Mouse (Mus musculus): ENCODE results near the gene Supt5. TPM values are rescaled to one million over a fixed set of nuclear protein-coding genes. Genes with fewer than 3 reads are reported as not detected.

The Supt5 gene
- polyA plus RNA-seq, 1 experiment from 2014 or later: 112 TPM

- 64% methylated on average over 7 of the region's 7 CpGs for WGBS
- Histone ChIP-seq H3K4me3 (no peak overlapping the region), H3K4me1 (peaks cover 20% of the 10 kb centered on the region), H3K4me2 (no peak overlapping the region), H3K27me3 (replicated peaks) (no peaks in the 10 kb centered on the region), H3K36me3 (replicated peaks) (no peaks in the 10 kb centered on the region), H3K27ac (no peak overlapping the region), H3K9ac (no peak overlapping the region), H3K9me3 (no peaks in the 10 kb centered on the region)
- ATAC-seq (replicated peaks): no peak
These were observed 2.8 kb upstream of the Supt5 start for GRCm38 (mm10) chr7:28341381-28341780.

- Histone ChIP-seq H3K27me3 (replicated peaks) (no peaks in the 10 kb centered on the region), H3K4me2 (peak overlapping the region; percentile 79), H3K9ac (peak overlapping the region; percentile 49; the same call in 1 of the 2 replicates), H3K9me3 (no peaks in the 10 kb centered on the region), H3K4me3 (peak overlapping the region; percentile 66), H3K36me3 (replicated peaks) (no peaks in the 10 kb centered on the region), H3K4me1 (peaks cover 28% of the 10 kb centered on the region), H3K27ac (peak overlapping the region; percentile 87)
- ATAC-seq (replicated peaks): 0 out of 2 replicates have a peak, but pooled peaks have one; percentile 2
- 79% methylated on average over 19 of the region's 19 CpGs for WGBS
These were observed 819 bp upstream of the Supt5 start for GRCm38 (mm10) chr7:28339213-28339917.

- no peaks in the 10 kb centered on the region for H3K9me3 ChIP-seq
- H3K27ac ChIP-seq: no peak overlapping the region
- WGBS: 94% methylated on average over 2 of the region's 2 CpGs
- H3K27me3 ChIP-seq (replicated peaks): no peaks in the 10 kb centered on the region
- peaks cover 8% of the 10 kb centered on the region; the same call in 1 of the 2 replicates for H3K36me3 ChIP-seq (replicated peaks)
- H3K4me3 ChIP-seq: no peak overlapping the region
- peaks cover 28% of the 10 kb centered on the region for H3K4me1 ChIP-seq
- no peak overlapping the region for H3K4me2 ChIP-seq
- no peak overlapping the region for H3K9ac ChIP-seq
- no peak for ATAC-seq (replicated peaks)
These were observed 3.1 kb downstream of the Supt5 start for GRCm38 (mm10) chr7:28335471-28335870.

- H3K9me3 ChIP-seq: no peaks in the 10 kb centered on the region
- H3K9ac ChIP-seq: no peak overlapping the region
- H3K27me3 ChIP-seq (replicated peaks): no peaks in the 10 kb centered on the region
- H3K27ac ChIP-seq: no peak overlapping the region
- H3K36me3 ChIP-seq (replicated peaks): peaks cover 10% of the 10 kb centered on the region
- no peak overlapping the region for H3K4me2 ChIP-seq
- H3K4me1 ChIP-seq: peaks cover 28% of the 10 kb centered on the region
- no peak for ATAC-seq (replicated peaks)
- 94% methylated on average over 4 of the region's 4 CpGs for WGBS
- H3K4me3 ChIP-seq: no peak overlapping the region
These were observed 4.0 kb downstream of the Supt5 start for GRCm38 (mm10) chr7:28334534-28334933.

- H3K36me3 ChIP-seq (replicated peaks): peaks cover 56% of the 10 kb centered on the region
- no peak for ATAC-seq (replicated peaks)
- WGBS: 93% methylated on average over 2 of the region's 2 CpGs
These were observed 10.3 kb downstream of the Supt5 start for GRCm38 (mm10) chr7:28328260-28328659.

GRCm38 (mm10) chr7:28326457-28326856, 12.1 kb downstream of the Supt5 start:
- Histone ChIP-seq H3K36me3 (replicated peaks) (peaks cover 74% of the 10 kb centered on the region), H3K4me1 (no peaks in the 10 kb centered on the region), H3K27me3 (replicated peaks) (no peaks in the 10 kb centered on the region), H3K9me3 (no peaks in the 10 kb centered on the region), H3K4me2 (no peak overlapping the region), H3K4me3 (no peak overlapping the region), H3K27ac (no peak overlapping the region), H3K9ac (no peak overlapping the region)
- no peak for ATAC-seq (replicated peaks)
- WGBS: 79% methylated on average over 4 of the region's 4 CpGs

More at GRCm38 (mm10) chr7:28328260-28328659, 10.3 kb downstream of the Supt5 start:
- H3K4me3 ChIP-seq: no peak overlapping the region
- no peak overlapping the region for H3K4me2 ChIP-seq
- H3K9ac ChIP-seq: no peak overlapping the region
- no peaks in the 10 kb centered on the region for H3K9me3 ChIP-seq
- no peaks in the 10 kb centered on the region for H3K4me1 ChIP-seq
- H3K27ac ChIP-seq: no peak overlapping the region
- H3K27me3 ChIP-seq (replicated peaks): no peaks in the 10 kb centered on the region

GRCm38 (mm10) chr7:28325293-28325692, 13.3 kb downstream of the Supt5 start:
- Histone ChIP-seq H3K27ac (no peak overlapping the region), H3K27me3 (replicated peaks) (no peaks in the 10 kb centered on the region), H3K4me3 (no peak overlapping the region), H3K9me3 (no peaks in the 10 kb centered on the region), H3K9ac (no peak overlapping the region), H3K4me2 (no peak overlapping the region), H3K4me1 (no peaks in the 10 kb centered on the region), H3K36me3 (replicated peaks) (peaks cover 74% of the 10 kb centered on the region)
- ATAC-seq (replicated peaks): no peak
- WGBS: 98% methylated on average over 8 of the region's 8 CpGs

GRCm38 (mm10) chr7:28321974-28322720, 16.4 kb downstream of the Supt5 start:
- no peak for ATAC-seq (replicated peaks)
- Histone ChIP-seq H3K27me3 (replicated peaks) (no peaks in the 10 kb centered on the region), H3K4me3 (no peak overlapping the region), H3K9ac (no peak overlapping the region), H3K4me1 (no peaks in the 10 kb centered on the region), H3K27ac (no peak overlapping the region), H3K4me2 (no peak overlapping the region), H3K9me3 (no peaks in the 10 kb centered on the region), H3K36me3 (replicated peaks) (peaks cover 84% of the 10 kb centered on the region)
- WGBS: 93% methylated on average over 15 of the region's 15 CpGs

- H3K4me2 ChIP-seq: no peak overlapping the region
- H3K4me3 ChIP-seq: no peak overlapping the region
- H3K9ac ChIP-seq: no peak overlapping the region
- peaks cover 91% of the 10 kb centered on the region for H3K36me3 ChIP-seq (replicated peaks)
- no peak for ATAC-seq (replicated peaks)
- no peak overlapping the region for H3K27ac ChIP-seq
- no peaks in the 10 kb centered on the region for H3K9me3 ChIP-seq
- no peaks in the 10 kb centered on the region for H3K4me1 ChIP-seq
- no peaks in the 10 kb centered on the region for H3K27me3 ChIP-seq (replicated peaks)
- 95% methylated on average over 17 of the region's 17 CpGs for WGBS
These were observed 19.8 kb downstream of the Supt5 start for GRCm38 (mm10) chr7:28318714-28319113.

GRCm38 (mm10) chr7:28318036-28318435, 20.5 kb downstream of the Supt5 start:
- H3K9me3 ChIP-seq: no peaks in the 10 kb centered on the region
- 94% methylated on average over 3 of the region's 3 CpGs for whole genome bisulfite sequencing

GRCm38 (mm10) chr7:28311926-28312543, 26.5 kb downstream of the Supt5 start, which contains the start of gene Timm50:
TSS of gene Timm50 (minus strand) at chr7:28312072.
- Histone ChIP-seq H3K9me3 (no peaks in the 10 kb centered on the region), H3K4me1 (peaks cover 22% of the 10 kb centered on the region), H3K4me2 (peak within 1 kb of the TSS; percentile 95), H3K36me3 (replicated peaks) (peaks cover 43% of the 10 kb centered on the region), H3K9ac (peak within 1 kb of the TSS; percentile 97), H3K4me3 (peak within 1 kb of the TSS; percentile 86), H3K27ac (peak within 1 kb of the TSS; percentile 83), H3K27me3 (replicated peaks) (no peaks in the 10 kb centered on the region)
- WGBS: under 1% methylated on average over 45 of the region's 45 CpGs
- peak; percentile 96 for ATAC-seq (replicated peaks)

More at GRCm38 (mm10) chr7:28318036-28318435, 20.5 kb downstream of the Supt5 start:
- no peaks in the 10 kb centered on the region for H3K27me3 ChIP-seq (replicated peaks)
- no peaks in the 10 kb centered on the region for H3K4me1 ChIP-seq
- no peak overlapping the region for H3K9ac ChIP-seq
- H3K36me3 ChIP-seq (replicated peaks): peaks cover 84% of the 10 kb centered on the region
- no peak overlapping the region for H3K27ac ChIP-seq
- ATAC-seq (replicated peaks): no peak
- no peak overlapping the region for H3K4me2 ChIP-seq
- no peak overlapping the region for H3K4me3 ChIP-seq

All from midbrain, embryonic 15.5 days (tissue).